Mouse (Mus musculus) embryonic stem cell, embryonic (primary cell): ENCODE data around the gene Bclaf1.

Experiments
- CTCF ChIA-PET, 4 experiments: fragments of 300-600 bp in 2 of 4; fragments of 350-600 bp in 2 of 4; sonication (Branson Sonifier 250); formaldehyde crosslinking; loops; one replicate each; lab custom pipeline; 2022; ENCODE audit warnings: inconsistent platforms in 2 of 4; lab: Charles Lee
- POLR2A ChIA-PET, 4 experiments: fragments of 300-600 bp in 2 of 4; fragments of 350-600 bp in 2 of 4; sonication (Branson Sonifier 250); formaldehyde crosslinking; loops; one replicate each; lab custom pipeline; 2022; ENCODE audit warnings: antibody characterized with exemption in 4 of 4, inconsistent platforms in 1 of 4; lab: Charles Lee

Bclaf1 gene

GRCm38 (mm10) chr10:20311918-20312735 lies at the start of gene Bclaf1:
Bclaf1 (plus strand) TSS chr10:20312469.
- POLR2A ChIA-PET = interaction anchor here (0.6 to 18.8 kb wide), 93 partner anchors 7 to 1667 kb away, joined by 3 to 290 read pairs (median 4); partner anchors contain the start of genes Map7 (in 3 of the 4), Mtfr2 (in 2 of the 4), Ahi1 (in 1 of the 4) and Ifngr1 (in 1 of the 4)
- CTCF ChIA-PET = interaction anchor here (0.6 to 1.7 kb wide), 7 partner anchors 14 to 36 kb away, joined by 3 to 6 read pairs (median 3); partner anchors contain the start of gene Mtfr2 (in 1 of the 4)

- CTCF ChIA-PET = interaction anchor here in 1 of 4 experiments (1.4 kb wide), 1 partner anchor 19 kb away, joined by 3 read pairs; no protein-coding TSS in a partner anchor
Measured at GRCm38 (mm10) chr10:20262896-20263295, 49.4 kb upstream of the Bclaf1 start.

GRCm38 (mm10) chr10:20264479-20264878 lies 47.8 kb upstream of the Bclaf1 start:
- ChIA-PET CTCF (no interaction called here), POLR2A (interaction anchor here in 1 of 4 experiments (0.6 to 0.7 kb wide), 2 partner anchors 10 to 26 kb away, joined by 3 read pairs; no protein-coding TSS in a partner anchor)

More at GRCm38 (mm10) chr10:20262896-20263295, 49.4 kb upstream of the Bclaf1 start:
- POLR2A ChIA-PET = interaction anchor here in 2 of 4 experiments (0.8 to 1.4 kb wide), 3 partner anchors 9 to 85 kb away, joined by 3 to 4 read pairs (median 3); partner anchors contain the start of gene Mtfr2 (in 1 of the 2)

GRCm38 (mm10) chr10:20267032-20267431 lies 45.2 kb upstream of the Bclaf1 start:
- ChIA-PET CTCF (interaction anchor here in 1 of 4 experiments (0.6 kb wide), 1 partner anchor 93 kb away, joined by 4 read pairs; no protein-coding TSS in a partner anchor), POLR2A (interaction anchor here in 3 of 4 experiments (1.1 to 1.4 kb wide), 4 partner anchors 12 to 26 kb away, joined by 3 read pairs; no protein-coding TSS in a partner anchor)

- ChIA-PET POLR2A (interaction anchor here in 2 of 4 experiments (0.5 to 0.6 kb wide), 2 partner anchors 9 to 30 kb away, joined by 3 to 4 read pairs; no protein-coding TSS in a partner anchor), CTCF (no interaction called here)
Measured at GRCm38 (mm10) chr10:20268945-20269344, 43.3 kb upstream of the Bclaf1 start.

- POLR2A ChIA-PET = interaction anchor here in 2 of 4 experiments (0.9 to 1.5 kb wide), 6 partner anchors 13 to 119 kb away, joined by 3 to 5 read pairs (median 4); partner anchors contain the start of genes Bclaf1 (in 1 of the 2) and Mtfr2 (in 1 of the 2)
- CTCF ChIA-PET = interaction anchor here in 2 of 4 experiments (0.6 to 1.3 kb wide), 2 partner anchors 18 kb away, joined by 3 to 4 read pairs; no protein-coding TSS in a partner anchor
Measured at GRCm38 (mm10) chr10:20272380-20272779, 39.9 kb upstream of the Bclaf1 start.

- CTCF ChIA-PET = interaction anchor here in 1 of 4 experiments (1.3 kb wide), 1 partner anchor 17 kb away, joined by 4 read pairs; no protein-coding TSS in a partner anchor
- POLR2A ChIA-PET = interaction anchor here in 2 of 4 experiments (0.9 to 1.7 kb wide), 9 partner anchors 9 to 120 kb away, joined by 3 to 7 read pairs (median 3); partner anchors contain the start of gene Bclaf1 (in 1 of the 2)
Measured at GRCm38 (mm10) chr10:20273278-20273677, 39.0 kb upstream of the Bclaf1 start.

GRCm38 (mm10) chr10:20274022-20274421 lies 38.2 kb upstream of the Bclaf1 start:
- ChIA-PET CTCF (no interaction called here), POLR2A (interaction anchor here in 1 of 4 experiments (1.2 to 1.7 kb wide), 3 partner anchors 14 to 61 kb away, joined by 3 to 7 read pairs (median 4); no protein-coding TSS in a partner anchor)

GRCm38 (mm10) chr10:20281456-20281855 lies 30.8 kb upstream of the Bclaf1 start:
- POLR2A ChIA-PET = interaction anchor here (0.6 to 1.8 kb wide), 4 partner anchors 9 to 140 kb away, joined by 3 to 4 read pairs (median 3); no protein-coding TSS in a partner anchor
- CTCF ChIA-PET = interaction anchor here in 1 of 4 experiments (1.6 kb wide), 1 partner anchor 19 kb away, joined by 3 read pairs; no protein-coding TSS in a partner anchor

GRCm38 (mm10) chr10:20285289-20285975 lies 26.8 kb upstream of the Bclaf1 start:
- POLR2A ChIA-PET = interaction anchor here in 2 of 4 experiments (0.6 to 2.0 kb wide), 7 partner anchors 10 to 154 kb away, joined by 3 to 9 read pairs (median 3); partner anchors contain the start of genes Bclaf1 (in 1 of the 2) and Map7 (in 1 of the 2)
- CTCF ChIA-PET = interaction anchor here in 3 of 4 experiments (0.7 to 2.3 kb wide), 5 partner anchors 10 to 155 kb away, joined by 3 to 7 read pairs (median 3); no protein-coding TSS in a partner anchor

- CTCF ChIA-PET = interaction anchor here in 3 of 4 experiments (0.6 to 2.3 kb wide), 7 partner anchors 10 to 155 kb away, joined by 3 to 7 read pairs (median 3); no protein-coding TSS in a partner anchor
- POLR2A ChIA-PET = interaction anchor here in 2 of 4 experiments (0.7 to 2.0 kb wide), 8 partner anchors 9 to 138 kb away, joined by 3 to 9 read pairs (median 3); partner anchors contain the start of genes Bclaf1 (in 1 of the 2) and Map7 (in 1 of the 2)
Measured at GRCm38 (mm10) chr10:20285994-20286836, 26.1 kb upstream of the Bclaf1 start.

- ChIA-PET CTCF (interaction anchor here in 2 of 4 experiments (0.6 to 1.3 kb wide), 3 partner anchors 25 to 900 kb away, joined by 3 to 5 read pairs (median 4); partner anchors contain the start of gene Bclaf1 (in 1 of the 2)), POLR2A (interaction anchor here in 1 of 4 experiments (0.7 to 1.5 kb wide), 2 partner anchors 9 to 61 kb away, joined by 3 read pairs; no protein-coding TSS in a partner anchor)
Measured at GRCm38 (mm10) chr10:20287369-20287768, 24.9 kb upstream of the Bclaf1 start.

- CTCF ChIA-PET = interaction anchor here (0.5 to 2.2 kb wide), 30 partner anchors 9 to 613 kb away, joined by 3 to 9 read pairs (median 4); partner anchors contain the start of genes Map7 (in 3 of the 4), Bclaf1 (in 1 of the 4), Il20ra (in 1 of the 4) and Mtfr2 (in 1 of the 4)
Measured at GRCm38 (mm10) chr10:20290467-20290883, 21.8 kb upstream of the Bclaf1 start.

GRCm38 (mm10) chr10:20295961-20296360 lies 16.3 kb upstream of the Bclaf1 start:
- ChIA-PET POLR2A (interaction anchor here (0.6 to 1.3 kb wide), 7 partner anchors 8 to 78 kb away, joined by 3 to 8 read pairs (median 3); partner anchors contain the start of gene Bclaf1 (in 1 of the 4)), CTCF (interaction anchor here (0.6 to 1.6 kb wide), 16 partner anchors 8 to 362 kb away, joined by 3 to 7 read pairs (median 3); partner anchors contain the start of genes Bclaf1 (in 1 of the 4), Map3k5 (in 1 of the 4), Map7 (in 1 of the 4) and Mtfr2 (in 1 of the 4))

More at GRCm38 (mm10) chr10:20290467-20290883, 21.8 kb upstream of the Bclaf1 start:
- POLR2A ChIA-PET = interaction anchor here (0.5 to 3.9 kb wide), 18 partner anchors 8 to 699 kb away, joined by 3 to 38 read pairs (median 4); partner anchors contain the start of genes Bclaf1 (in 2 of the 4), Ifngr1 (in 1 of the 4) and Mtfr2 (in 1 of the 4)
